18 mouse cellular contexts compared by ENCODE assay signal in the genomic region with DNA sequence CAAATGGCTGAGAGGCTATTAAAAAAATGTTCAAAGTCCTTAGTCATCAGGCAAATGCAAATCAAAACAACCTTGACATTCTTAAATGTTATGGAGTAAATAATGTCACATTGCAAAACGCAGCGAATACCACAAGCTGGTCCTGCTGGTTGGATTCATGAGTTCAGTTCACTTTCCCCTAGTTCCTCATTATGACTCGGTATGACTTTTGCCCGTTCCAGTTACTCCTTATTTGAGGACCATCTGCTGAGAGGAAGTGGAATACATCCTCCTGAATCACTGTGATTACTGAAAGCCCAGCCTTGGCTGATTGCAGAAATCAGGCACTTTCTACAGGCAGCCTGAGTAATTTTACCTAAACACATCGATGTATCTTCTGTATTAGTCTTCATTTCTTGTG.
"Had no signal": no experiment of that assay in that cellular context is flagged by ENCODE, and none has a peak within 500 bp of the region (broad histone marks: within the 10 kb centered on the region; RNA-seq: fewer than 3 reads in every experiment).

No protein-coding gene starts in this region.

- H3K27me3 ChIP-seq: liver, embryonic 15.5 days; lung, embryonic 15.5 days; megakaryocyte, embryonic 14.5 days; midbrain, embryonic 13.5 days; midbrain, embryonic 15.5 days; neural tube, embryonic 13.5 days; neural tube, embryonic 15.5 days; stomach, embryonic 15.5 days had no signal

- H3K4me1 ChIP-seq: liver, embryonic 15.5 days; lung, embryonic 15.5 days; megakaryocyte, embryonic 14.5 days; midbrain, embryonic 13.5 days; midbrain, embryonic 15.5 days; neural tube, embryonic 13.5 days; neural tube, embryonic 15.5 days; stomach, embryonic 15.5 days had no signal

- H3K36me3 ChIP-seq: liver, embryonic 15.5 days; lung, embryonic 15.5 days; midbrain, embryonic 13.5 days; midbrain, embryonic 15.5 days; neural tube, embryonic 13.5 days; neural tube, embryonic 15.5 days; stomach, embryonic 15.5 days had no signal

- H3K9me3 ChIP-seq: liver, embryonic 15.5 days; lung, embryonic 15.5 days; midbrain, embryonic 13.5 days; midbrain, embryonic 15.5 days; neural tube, embryonic 13.5 days; neural tube, embryonic 15.5 days; stomach, embryonic 15.5 days had no signal

- H3K4me3 ChIP-seq: liver, embryonic 15.5 days; lung, embryonic 15.5 days; megakaryocyte, embryonic 14.5 days; midbrain, embryonic 13.5 days; midbrain, embryonic 15.5 days; neural tube, embryonic 13.5 days; neural tube, embryonic 15.5 days; stomach, embryonic 15.5 days had no signal

- H3K27ac ChIP-seq: liver, embryonic 15.5 days; lung, embryonic 15.5 days; macrophage; midbrain, embryonic 13.5 days; midbrain, embryonic 15.5 days; neural tube, embryonic 13.5 days; neural tube, embryonic 15.5 days; stomach, embryonic 15.5 days; stomach, postnatal 0 days had no signal

- H3K9ac ChIP-seq: liver, embryonic 15.5 days; liver, postnatal 0 days; lung, embryonic 15.5 days; midbrain, embryonic 13.5 days; midbrain, embryonic 15.5 days; neural tube, embryonic 13.5 days; neural tube, embryonic 15.5 days; stomach, embryonic 15.5 days had no signal

- DNase-seq: liver, postnatal 0 days; lung, adult 2 months; lung, postnatal 14 days; lung, postnatal 36 days; retina, postnatal 1 day; right cerebral cortex, adult 18-20 months; thymus, postnatal 14 days; thymus, postnatal 36 days had no signal
